Mouse (Mus musculus) midbrain, embryonic 13.5 days (tissue): ENCODE results near the gene Ubtd2. TPM values are rescaled to one million over a fixed set of nuclear protein-coding genes. Genes with fewer than 3 reads are reported as not detected.

Experiments
- ATAC-seq: fragments of 200-750 bp; cut with Nextera tagmentation; 2 replicates; pipeline ENCODE4 v1.8.0; 2017; ENCODE audit warnings: mild to moderate bottlenecking, moderate TSS enrichment, moderate library complexity
- H3K27ac ChIP-seq: fragments of 300-500 bp; sonication (generic); 2 replicates; pipeline ENCODE4 v1.5.1; 2015; ENCODE audit warnings: inconsistent platforms, mild to moderate bottlenecking, moderate library complexity
- H3K27me3 ChIP-seq: fragments of 300-500 bp; sonication (generic); 2 replicates; pipeline ENCODE4 v1.6.1; 2015; ENCODE audit warnings: mild to moderate bottlenecking, inconsistent platforms
- H3K36me3 ChIP-seq: fragments of 300-500 bp; sonication (generic); 2 replicates; pipeline ENCODE4 v1.6.1; 2015; ENCODE audit warnings: mild to moderate bottlenecking, inconsistent platforms
- H3K4me1 ChIP-seq: fragments of 300-500 bp; sonication (generic); replicated peaks from 2 replicates; pipeline ENCODE4 v1.6.1; 2015; ENCODE audit warnings: inconsistent platforms
- H3K4me2 ChIP-seq: fragments of 300-500 bp; sonication (generic); replicated peaks from 2 replicates; pipeline ENCODE4 v1.6.1; 2015; ENCODE audit warnings: moderate library complexity, mild to moderate bottlenecking, inconsistent platforms
- H3K4me3 ChIP-seq: fragments of 300-500 bp; sonication (generic); replicated peaks from 2 replicates; pipeline ENCODE4 v1.5.1; 2015; ENCODE audit warnings: mild to moderate bottlenecking, inconsistent platforms
- H3K9ac ChIP-seq: fragments of 300-500 bp; sonication (generic); replicated peaks from 2 replicates; pipeline ENCODE4 v1.6.1; 2015; ENCODE audit warnings: mild to moderate bottlenecking, inconsistent platforms
- H3K9me3 ChIP-seq: fragments of 300-500 bp; sonication (generic); 2 replicates; pipeline ENCODE4 v1.6.1; 2016; ENCODE audit warnings: mild to moderate bottlenecking, inconsistent platforms
- WGBS: fragments of 180-500 bp; shearing (Covaris S2); methylation state at CpG from one replicate; pipeline ENCODE4 v1.1.7; 2015; 5-methylcytosine and 5-hydroxymethylcytosine counted together
- polyA plus RNA-seq: library from polyadenylated mRNA; unstranded; fragments of >200 nt; fragmentation: Nextera tagmentation; extraction: Ambion mirVana; gene quantifications from 2 replicates; pipeline ENCODE4 v1.2.1, GENCODE M21; 2015

Gene Ubtd2
- polyA plus RNA-seq, 1 experiment from 2014 or later, result 55.0 TPM

- no peaks in the 10 kb centered on the region for H3K27me3 ChIP-seq
- no peak overlapping the region for H3K4me2 ChIP-seq
- no peaks in the 10 kb centered on the region for H3K36me3 ChIP-seq
- peaks cover 17% of the 10 kb centered on the region; the same call in 1 of the 2 replicates for H3K4me1 ChIP-seq
- no peak for ATAC-seq
- WGBS, result 22% methylated on average over 3 of the region's 3 CpGs
- H3K9ac ChIP-seq, result no peak overlapping the region
- no peak overlapping the region for H3K27ac ChIP-seq
- H3K9me3 ChIP-seq, result no peaks in the 10 kb centered on the region
- H3K4me3 ChIP-seq, result no peak overlapping the region
These were observed 108.5 kb downstream of the Ubtd2 start for GRCm38 (mm10) chr11:32563660-32564059.

- Histone ChIP-seq H3K36me3 (no peaks in the 10 kb centered on the region), H3K27ac (no peak overlapping the region), H3K9ac (no peak overlapping the region), H3K4me1 (peaks cover 17% of the 10 kb centered on the region; the same call in 1 of the 2 replicates), H3K4me2 (no peak overlapping the region), H3K9me3 (no peaks in the 10 kb centered on the region; the same call in 1 of the 2 replicates), H3K4me3 (no peak overlapping the region), H3K27me3 (no peaks in the 10 kb centered on the region)
- no peak for ATAC-seq
- WGBS, result 71% methylated on average over 4 of the region's 4 CpGs
These were observed 109.5 kb downstream of the Ubtd2 start for GRCm38 (mm10) chr11:32564629-32565028.

GRCm38 (mm10) chr11:32565088-32565487 is 109.9 kb downstream of the Ubtd2 start:
- Histone ChIP-seq H3K4me2 (no peak overlapping the region), H3K36me3 (no peaks in the 10 kb centered on the region), H3K9ac (no peak overlapping the region), H3K27ac (no peak overlapping the region), H3K9me3 (peaks cover 2% of the 10 kb centered on the region; the same call in 1 of the 2 replicates), H3K27me3 (no peaks in the 10 kb centered on the region), H3K4me3 (no peak overlapping the region), H3K4me1 (peaks cover 17% of the 10 kb centered on the region; the same call in 1 of the 2 replicates)
- ATAC-seq, result no peak
- WGBS, result 65% methylated on average over 8 of the region's 8 CpGs

GRCm38 (mm10) chr11:32566184-32566583 is 111.0 kb downstream of the Ubtd2 start:
- Histone ChIP-seq H3K27me3 (no peaks in the 10 kb centered on the region), H3K36me3 (no peaks in the 10 kb centered on the region), H3K9me3 (peaks cover 2% of the 10 kb centered on the region; the same call in 1 of the 2 replicates), H3K4me3 (no peak overlapping the region), H3K9ac (no peak overlapping the region), H3K27ac (no peak overlapping the region), H3K4me2 (no peak overlapping the region), H3K4me1 (peaks cover 17% of the 10 kb centered on the region; the same call in 1 of the 2 replicates)
- no peak for ATAC-seq
- WGBS, result 94% methylated on average over 6 of the region's 6 CpGs

Other genes with a start within 250 kb of the Ubtd2 start
- 46.5 and 46.6 TPM in 2 replicates for gene Snrnp25, start 250.0 kb upstream of the Ubtd2 start, polyA plus RNA-seq
- gene Rhbdf1, start 233.1 kb upstream of the Ubtd2 start, polyA plus RNA-seq, result 13.6 and 14.8 TPM in 2 replicates
- 34.1 and 35.2 TPM in 2 replicates for gene Mpg, start 228.9 kb upstream of the Ubtd2 start, polyA plus RNA-seq
- 46.5 and 47.2 TPM in 2 replicates for gene Nprl3, start 187.7 kb upstream of the Ubtd2 start, polyA plus RNA-seq
- 354 and 365 TPM in 2 replicates for gene Hba-x, start 179.0 kb upstream of the Ubtd2 start, polyA plus RNA-seq
- gene Hba-a1, start 171.9 kb upstream of the Ubtd2 start, polyA plus RNA-seq, result 2,311 and 2,595 TPM in 2 replicates
- 1.2 and 1.4 TPM in 2 replicates for gene Hbq1b, start 168.4 kb upstream of the Ubtd2 start, polyA plus RNA-seq
- gene Hba-a2, start 158.9 kb upstream of the Ubtd2 start, polyA plus RNA-seq, result 5,740 and 6,263 TPM in 2 replicates
- 1.4 TPM in 1 of 2 replicates, not detected in the other for gene Hbq1a, start 155.3 kb upstream of the Ubtd2 start, polyA plus RNA-seq
- 22.5 and 25.3 TPM in 2 replicates for gene Sh3pxd2b, start 107.5 kb upstream of the Ubtd2 start, polyA plus RNA-seq
- 0.35 TPM in 1 of 2 replicates, not detected in the other for gene Efcab9, start 76.7 kb downstream of the Ubtd2 start, polyA plus RNA-seq
- gene Stk10, start 77.9 kb downstream of the Ubtd2 start, polyA plus RNA-seq, result 1.1 and 2.3 TPM in 2 replicates
- gene Fbxw11, start 187.4 kb downstream of the Ubtd2 start, polyA plus RNA-seq, result 108 and 114 TPM in 2 replicates